28 mouse cellular contexts compared by ENCODE assay signal in genomic region chr1:179120217-179120966, GRCm38 (mm10).
DNase-seq lines count a peak whose midpoint lies in the region; ATAC-seq lines count a peak whose summit lies in the region.
"Had no signal": no experiment of that assay in that cellular context is flagged by ENCODE, and none has a peak within 500 bp of the region (broad histone marks: within the 10 kb centered on the region; RNA-seq: fewer than 3 reads in every experiment).

No protein-coding gene starts in this region.

- no peak overlapping the region for H3K4me2 ChIP-seq in hindbrain, embryonic 11.5 days (replicated peaks; ENCODE audit: low read depth, low read length)
- no peak overlapping the region for H3K4me2 ChIP-seq in hindbrain, embryonic 14.5 days (replicated peaks)
- no peak overlapping the region for H3K4me2 ChIP-seq in neural tube, embryonic 15.5 days
- H3K4me2 ChIP-seq: heart, embryonic 13.5 days; hindbrain, embryonic 13.5 days; kidney, embryonic 15.5 days; limb, embryonic 12.5 days; liver, embryonic 15.5 days; lung, embryonic 14.5 days; midbrain, embryonic 13.5 days; stomach, embryonic 15.5 days had no signal

- peak; percentile 76 for ATAC-seq in hindbrain, embryonic 11.5 days (ENCODE audit: low FRiP score)
- no peak for ATAC-seq in hindbrain, embryonic 14.5 days (ENCODE audit: low FRiP score)
- ATAC-seq in neural tube, embryonic 15.5 days (ENCODE audit: low FRiP score): no peak
- ATAC-seq in monocyte, adult 5-6 weeks (replicated peaks; ENCODE audit: insufficient number of reproducible peaks, low FRiP score, low TSS enrichment, poor library complexity, severe bottlenecking): no peak
- ATAC-seq: CD4-positive, CD25-positive, alpha-beta regulatory T cell, adult 4 months; forebrain, embryonic 14.5 days; midbrain, embryonic 13.5 days had no signal

- no peaks in the 10 kb centered on the region for H3K36me3 ChIP-seq in hindbrain, embryonic 11.5 days (ENCODE audit: control insufficient read depth, insufficient read depth, low read length)
- H3K36me3 ChIP-seq in hindbrain, embryonic 14.5 days (replicated peaks; ENCODE audit: control insufficient read depth, insufficient read depth): no peaks in the 10 kb centered on the region
- H3K36me3 ChIP-seq in neural tube, embryonic 15.5 days: no peaks in the 10 kb centered on the region
- H3K36me3 ChIP-seq in limb, embryonic 10.5 days: no peaks in the 10 kb centered on the region
- H3K36me3 ChIP-seq: heart, embryonic 13.5 days; hindbrain, embryonic 13.5 days; kidney, embryonic 15.5 days; limb, embryonic 12.5 days; liver, embryonic 15.5 days; midbrain, embryonic 13.5 days; stomach, embryonic 15.5 days had no signal

- WGBS in hindbrain, embryonic 11.5 days: 38% methylated on average over 9 of the region's 9 CpGs
- WGBS in hindbrain, embryonic 14.5 days: 21% methylated on average over 9 of the region's 9 CpGs
- 23% methylated on average over 9 of the region's 9 CpGs for WGBS in neural tube, embryonic 15.5 days
- WGBS in limb, embryonic 10.5 days: 55% methylated on average over 9 of the region's 9 CpGs

- no peak overlapping the region for H3K4me3 ChIP-seq in hindbrain, embryonic 11.5 days (ENCODE audit: low read depth, low read length)
- H3K4me3 ChIP-seq in hindbrain, embryonic 14.5 days (replicated peaks; ENCODE audit: low read length): no peak overlapping the region
- no peak overlapping the region for H3K4me3 ChIP-seq in neural tube, embryonic 15.5 days (replicated peaks)
- no peak overlapping the region for H3K4me3 ChIP-seq in limb, embryonic 10.5 days
- H3K4me3 ChIP-seq: heart, embryonic 13.5 days; hindbrain, embryonic 13.5 days; kidney, embryonic 15.5 days; limb, embryonic 12.5 days; liver, embryonic 15.5 days; midbrain, embryonic 13.5 days; myocyte; stomach, embryonic 15.5 days had no signal

- H3K27me3 ChIP-seq in hindbrain, embryonic 11.5 days (ENCODE audit: control insufficient read depth, insufficient read depth, low read length): no peaks in the 10 kb centered on the region
- H3K27me3 ChIP-seq in hindbrain, embryonic 14.5 days (ENCODE audit: control insufficient read depth, insufficient read depth, low read length): no peaks in the 10 kb centered on the region
- no peaks in the 10 kb centered on the region for H3K27me3 ChIP-seq in neural tube, embryonic 15.5 days (replicated peaks)
- no peaks in the 10 kb centered on the region for H3K27me3 ChIP-seq in limb, embryonic 10.5 days (ENCODE audit: low read depth, poor library complexity, severe bottlenecking)
- H3K27me3 ChIP-seq: heart, embryonic 13.5 days; kidney, embryonic 15.5 days; liver, embryonic 15.5 days; stomach, embryonic 15.5 days had no signal

- no peak overlapping the region for H3K27ac ChIP-seq in hindbrain, embryonic 11.5 days (ENCODE audit: low read depth, low read length)
- H3K27ac ChIP-seq in hindbrain, embryonic 14.5 days: no peak overlapping the region
- H3K27ac ChIP-seq in neural tube, embryonic 15.5 days (replicated peaks): no peak overlapping the region
- peak overlapping the region; percentile 70; the same call in 1 of the 2 replicates for H3K27ac ChIP-seq in limb, embryonic 10.5 days
- H3K27ac ChIP-seq: heart, embryonic 13.5 days; hindbrain, embryonic 13.5 days; kidney, embryonic 15.5 days; limb, embryonic 12.5 days; liver, embryonic 15.5 days; midbrain, embryonic 13.5 days; stomach, embryonic 15.5 days had no signal

- no peak overlapping the region for H3K9ac ChIP-seq in hindbrain, embryonic 11.5 days (ENCODE audit: low read depth, low read length)
- no peak overlapping the region for H3K9ac ChIP-seq in hindbrain, embryonic 14.5 days
- H3K9ac ChIP-seq in neural tube, embryonic 15.5 days (replicated peaks): no peak overlapping the region
- H3K9ac ChIP-seq: heart, embryonic 13.5 days; hindbrain, embryonic 13.5 days; kidney, embryonic 15.5 days; limb, embryonic 12.5 days; liver, embryonic 15.5 days; lung, embryonic 14.5 days; midbrain, embryonic 13.5 days; stomach, embryonic 15.5 days had no signal

- no peaks in the 10 kb centered on the region for H3K9me3 ChIP-seq in hindbrain, embryonic 11.5 days (ENCODE audit: control insufficient read depth, low read length)
- H3K9me3 ChIP-seq in hindbrain, embryonic 14.5 days (ENCODE audit: control insufficient read depth, low read length): no peaks in the 10 kb centered on the region
- H3K9me3 ChIP-seq in neural tube, embryonic 15.5 days (replicated peaks): no peaks in the 10 kb centered on the region
- H3K9me3 ChIP-seq in limb, embryonic 10.5 days (replicated peaks): no peaks in the 10 kb centered on the region
- H3K9me3 ChIP-seq: heart, embryonic 13.5 days; hindbrain, embryonic 13.5 days; kidney, embryonic 15.5 days; limb, embryonic 12.5 days; liver, embryonic 15.5 days; midbrain, embryonic 13.5 days; stomach, embryonic 15.5 days had no signal

- DNase-seq in hindbrain, embryonic 11.5 days (ENCODE audit: low spot score): peak; percentile 45
- DNase-seq in hindbrain, embryonic 14.5 days (ENCODE audit: low spot score): no peak
- DNase-seq in neural tube, embryonic 10.5 days (ENCODE audit: extremely low spot score, low spot score): peak; percentile 40
- DNase-seq in limb, embryonic 10.5 days (ENCODE audit: low spot score): no peak
- no peak for DNase-seq in natural killer cell, adult 2 months (ENCODE audit: low spot score in 2 of 2)
- DNase-seq: adrenal gland, postnatal 14 days; cerebellum, adult 11 months; cerebellum, adult 9-10 months; cerebellum, postnatal 36 days; heart, postnatal 10 days; kidney, adult 18-20 months; kidney, postnatal 25 days; lung, embryonic 14.5 days; lung, postnatal 14 days; right cerebral cortex, postnatal 25 days; thymus, postnatal 14 days had no signal

- H3K4me1 ChIP-seq in hindbrain, embryonic 11.5 days (replicated peaks; ENCODE audit: control insufficient read depth, insufficient read depth, low read length): no peaks in the 10 kb centered on the region
- 0 out of 2 replicates have a peak, but pooled peaks cover 5% of the 10 kb centered on the region for H3K4me1 ChIP-seq in hindbrain, embryonic 14.5 days (replicated peaks; ENCODE audit: control insufficient read depth, insufficient read depth, low read length)
- peaks cover 12% of the 10 kb centered on the region for H3K4me1 ChIP-seq in neural tube, embryonic 15.5 days
- H3K4me1 ChIP-seq in limb, embryonic 10.5 days: peaks cover 43% of the 10 kb centered on the region

Comparison
In these comparisons a context has a peak if more than half of its experiments do, and no peak if none do; other contexts are left out.
1. DNase-seq: peak in hindbrain, embryonic 11.5 days (single experiment) and neural tube, embryonic 10.5 days (single experiment); none in hindbrain, embryonic 14.5 days (single experiment), limb, embryonic 10.5 days (single experiment) and natural killer cell, adult 2 months (0 of 2).